Mouse (Mus musculus): Measurements from ENCODE around the gene Gm49373.

- TF ChIP-seq CTCF (IDR thresholded peaks at IDR 0.05; ENCODE audit: low read depth, low read length) (no peak), TAL1 (conservative IDR thresholded peaks at IDR 0.05; ENCODE audit: low read depth, low read length) (no peak), GATA1 (IDR thresholded peaks at IDR 0.05; ENCODE audit: borderline replicate concordance, low read length) (no peak)
Measured at GRCm38 (mm10) chr9:21074173-21074572, 1.3 kb upstream of the Gm49373 start.

Measured in G1E (cell line).